Comparison of ENCODE assay signal across 33 mouse cellular contexts in the genomic region with DNA sequence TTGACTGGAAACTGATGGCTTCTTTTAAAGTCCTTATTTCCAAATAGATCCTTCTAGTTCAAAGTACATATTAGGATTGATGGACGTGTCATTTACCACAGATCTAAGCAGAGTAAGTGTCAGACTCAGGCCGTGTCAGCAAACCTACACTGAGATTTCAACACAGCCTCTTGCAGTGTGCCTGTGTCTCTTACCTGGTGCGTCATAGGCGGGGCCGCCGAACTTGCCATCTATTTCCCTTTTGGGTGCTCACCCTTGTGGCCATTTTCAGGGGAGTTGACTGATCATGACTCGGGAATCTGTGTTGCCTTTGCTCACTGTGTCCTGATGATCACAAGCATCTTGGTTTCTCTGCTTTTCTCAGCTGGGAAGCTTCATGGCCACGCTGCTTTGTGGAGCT. TPM values are rescaled to one million over a fixed set of nuclear protein-coding genes. Genes with fewer than 3 reads are reported as not detected.
DNase-seq lines count a peak whose midpoint lies in the region; ATAC-seq and TF ChIP-seq lines count a peak whose summit lies in the region.
"Had no signal": no experiment of that assay in that cellular context is flagged by ENCODE, and none has a peak within 500 bp of the region (broad histone marks: within the 10 kb centered on the region; RNA-seq: fewer than 3 reads in every experiment).

No protein-coding gene starts in this region.

- no peak overlapping the region for H3K4me3 ChIP-seq in kidney, embryonic 15.5 days (replicated peaks)
- no peak overlapping the region for H3K4me3 ChIP-seq in liver, embryonic 15.5 days (replicated peaks)
- no peak overlapping the region for H3K4me3 ChIP-seq in liver, embryonic 12.5 days
- no peak overlapping the region for H3K4me3 ChIP-seq in liver, postnatal 0 days (ENCODE audit: low read depth, low read length)
- H3K4me3 ChIP-seq: embryonic facial prominence, embryonic 10.5 days; embryonic facial prominence, embryonic 13.5 days; erythroblast, embryonic 14.5 days; forebrain, embryonic 12.5 days; forebrain, embryonic 15.5 days; heart, embryonic 10.5 days; heart, embryonic 13.5 days had no signal

- 0 out of 2 replicates have a peak, but pooled peaks have one; percentile 5 for ATAC-seq in kidney, embryonic 15.5 days (replicated peaks; ENCODE audit: low FRiP score)
- peak; percentile 47 for ATAC-seq in liver, embryonic 15.5 days (ENCODE audit: insufficient read depth)
- ATAC-seq in liver, embryonic 12.5 days: no peak
- ATAC-seq in liver, postnatal 0 days: peak; percentile 81
- ATAC-seq: forebrain, embryonic 15.5 days; hindbrain, postnatal 0 days; Patski had no signal

- peak; percentile 7; the same call in 1 of the 2 replicates for TF ChIP-seq CTCF in liver, postnatal 0 days (IDR thresholded peaks at IDR 0.05; ENCODE audit: low read depth)

- peaks cover 67% of the 10 kb centered on the region for H3K36me3 ChIP-seq in kidney, embryonic 15.5 days
- peaks cover 75% of the 10 kb centered on the region for H3K36me3 ChIP-seq in liver, embryonic 15.5 days (replicated peaks)
- peaks cover 82% of the 10 kb centered on the region for H3K36me3 ChIP-seq in liver, embryonic 12.5 days
- H3K36me3 ChIP-seq in liver, postnatal 0 days (replicated peaks; ENCODE audit: insufficient read depth, low read length): peaks cover 28% of the 10 kb centered on the region

- 0 out of 2 replicates have a peak, but pooled peaks cover 4% of the 10 kb centered on the region for H3K4me1 ChIP-seq in kidney, embryonic 15.5 days
- peaks cover 23% of the 10 kb centered on the region for H3K4me1 ChIP-seq in liver, embryonic 15.5 days (replicated peaks)
- H3K4me1 ChIP-seq in liver, embryonic 12.5 days: peaks cover 25% of the 10 kb centered on the region
- H3K4me1 ChIP-seq in liver, postnatal 0 days (ENCODE audit: insufficient read depth): no peaks in the 10 kb centered on the region
- H3K4me1 ChIP-seq: embryonic facial prominence, embryonic 10.5 days; embryonic facial prominence, embryonic 13.5 days; forebrain, embryonic 12.5 days; forebrain, embryonic 15.5 days; heart, embryonic 10.5 days; heart, embryonic 13.5 days had no signal

- 83% methylated on average over 8 of the region's 8 CpGs for WGBS in kidney, embryonic 15.5 days
- WGBS in liver, embryonic 15.5 days (ENCODE audit: insufficient replicate concordance): 75% methylated on average over 8 of the region's 8 CpGs
- WGBS in liver, embryonic 12.5 days (ENCODE audit: insufficient replicate concordance): 80% methylated on average over 8 of the region's 8 CpGs
- 67% methylated on average over 8 of the region's 8 CpGs for WGBS in liver, postnatal 0 days (ENCODE audit: insufficient replicate concordance)

- H3K4me2 ChIP-seq in kidney, embryonic 15.5 days: no peak overlapping the region
- H3K4me2 ChIP-seq in liver, embryonic 15.5 days: no peak overlapping the region
- H3K4me2 ChIP-seq in liver, embryonic 12.5 days: no peak overlapping the region
- peak overlapping the region; percentile 24; the same call in 1 of the 2 replicates for H3K4me2 ChIP-seq in liver, postnatal 0 days (ENCODE audit: low read depth, low read length)
- H3K4me2 ChIP-seq: embryonic facial prominence, embryonic 13.5 days; forebrain, embryonic 12.5 days; forebrain, embryonic 15.5 days; heart, embryonic 13.5 days; hindbrain, embryonic 14.5 days had no signal

- TF ChIP-seq EP300 in liver, postnatal 0 days (IDR thresholded peaks at IDR 0.05; ENCODE audit: low read depth): no peak; the same call in 1 of the 2 replicates

- H3K27me3 ChIP-seq in kidney, embryonic 15.5 days: no peaks in the 10 kb centered on the region
- no peaks in the 10 kb centered on the region for H3K27me3 ChIP-seq in liver, embryonic 15.5 days
- H3K27me3 ChIP-seq in liver, embryonic 12.5 days (replicated peaks): no peaks in the 10 kb centered on the region
- no peaks in the 10 kb centered on the region for H3K27me3 ChIP-seq in liver, postnatal 0 days (ENCODE audit: insufficient read depth, low read length)
- H3K27me3 ChIP-seq: embryonic facial prominence, embryonic 13.5 days; forebrain, embryonic 12.5 days; forebrain, embryonic 15.5 days; heart, embryonic 13.5 days; Patski had no signal

- DNase-seq in kidney, adult 9 months: no peak
- peak; percentile 51 for DNase-seq in liver, postnatal 0 days
- no peak for DNase-seq in right cerebral cortex, postnatal 14 days
- DNase-seq: adrenal gland, adult 2 months; adrenal gland, postnatal 14 days; cerebellum, adult 11-12 months; cerebellum, adult 8-10 months; cerebellum, postnatal 10 days; cerebellum, postnatal 36 days; embryo, embryonic 11 days; gastrocnemius, postnatal 25 days; heart, adult 18-20 months; heart, postnatal 14 days; heart, postnatal 4 days had no signal

- H3K27ac ChIP-seq in kidney, embryonic 15.5 days: no peak overlapping the region
- no peak overlapping the region for H3K27ac ChIP-seq in liver, embryonic 15.5 days (replicated peaks)
- H3K27ac ChIP-seq in liver, embryonic 12.5 days: no peak overlapping the region
- H3K27ac ChIP-seq in liver, postnatal 0 days (ENCODE audit: low read depth): 0 out of 2 replicates have a peak overlapping the region, but pooled peaks have one; percentile 26
- H3K27ac ChIP-seq: embryonic facial prominence, embryonic 10.5 days; embryonic facial prominence, embryonic 13.5 days; forebrain, embryonic 12.5 days; forebrain, embryonic 15.5 days; heart, embryonic 10.5 days; heart, embryonic 13.5 days; hindbrain, embryonic 14.5 days; hindbrain, postnatal 0 days had no signal

- no peaks in the 10 kb centered on the region for H3K9me3 ChIP-seq in kidney, embryonic 15.5 days (replicated peaks)
- H3K9me3 ChIP-seq in liver, embryonic 15.5 days (replicated peaks): no peaks in the 10 kb centered on the region
- H3K9me3 ChIP-seq in liver, embryonic 12.5 days (replicated peaks): no peaks in the 10 kb centered on the region
- no peaks in the 10 kb centered on the region for H3K9me3 ChIP-seq in liver, postnatal 0 days (ENCODE audit: low read length)
- H3K9me3 ChIP-seq: embryonic facial prominence, embryonic 10.5 days; embryonic facial prominence, embryonic 13.5 days; forebrain, embryonic 12.5 days; forebrain, embryonic 15.5 days; G1E; heart, embryonic 10.5 days; heart, embryonic 13.5 days had no signal

- H3K9ac ChIP-seq in kidney, embryonic 15.5 days: no peak overlapping the region
- H3K9ac ChIP-seq in liver, embryonic 15.5 days: no peak overlapping the region
- no peak overlapping the region for H3K9ac ChIP-seq in liver, embryonic 12.5 days
- no peak overlapping the region for H3K9ac ChIP-seq in liver, postnatal 0 days (replicated peaks)
- H3K9ac ChIP-seq: embryonic facial prominence, embryonic 13.5 days; forebrain, embryonic 12.5 days; forebrain, embryonic 15.5 days; heart, embryonic 13.5 days; hindbrain, embryonic 14.5 days had no signal

RNA-seq across cellular contexts. Expression of gene Batf3, which starts 14.4 kb away (rescaled TPM):
- 12.5 and 13.7 TPM in 2 replicates for polyA plus RNA-seq in kidney, embryonic 15.5 days (2015; fragmentation: Nextera tagmentation; extraction: Ambion mirVana)
- 1.9 and 2.0 TPM in 2 replicates for polyA plus RNA-seq in liver, embryonic 15.5 days (2015; fragmentation: Nextera tagmentation; extraction: Ambion mirVana)
- polyA plus RNA-seq in liver, embryonic 12.5 days (2016; fragmentation: Nextera tagmentation; extraction: Ambion mirVana): 2.6 and 3.7 TPM in 2 replicates
- polyA plus RNA-seq in liver, postnatal 0 days (2015; fragmentation: Nextera tagmentation; extraction: Ambion mirVana): 1.6 and 2.2 TPM in 2 replicates

RNA-seq across cellular contexts. Expression of gene Nsl1, which starts 20.4 kb away (rescaled TPM):
- polyA plus RNA-seq in kidney, embryonic 15.5 days (2015; fragmentation: Nextera tagmentation; extraction: Ambion mirVana): 22.1 and 23.1 TPM in 2 replicates
- polyA plus RNA-seq in liver, embryonic 15.5 days (2015; fragmentation: Nextera tagmentation; extraction: Ambion mirVana): 14.3 and 14.6 TPM in 2 replicates
- polyA plus RNA-seq in liver, embryonic 12.5 days (2016; fragmentation: Nextera tagmentation; extraction: Ambion mirVana): 22.0 and 24.2 TPM in 2 replicates
- 5.2 and 5.7 TPM in 2 replicates for polyA plus RNA-seq in liver, postnatal 0 days (2015; fragmentation: Nextera tagmentation; extraction: Ambion mirVana)

RNA-seq across cellular contexts. Expression of gene Tatdn3, which starts 20.5 kb away (rescaled TPM):
- polyA plus RNA-seq in kidney, embryonic 15.5 days (2015; fragmentation: Nextera tagmentation; extraction: Ambion mirVana): 12.8 and 13.8 TPM in 2 replicates
- 5.6 and 6.7 TPM in 2 replicates for polyA plus RNA-seq in liver, embryonic 15.5 days (2015; fragmentation: Nextera tagmentation; extraction: Ambion mirVana)
- polyA plus RNA-seq in liver, embryonic 12.5 days (2016; fragmentation: Nextera tagmentation; extraction: Ambion mirVana): 8.9 and 9.8 TPM in 2 replicates
- 6.0 and 6.5 TPM in 2 replicates for polyA plus RNA-seq in liver, postnatal 0 days (2015; fragmentation: Nextera tagmentation; extraction: Ambion mirVana)

RNA-seq across cellular contexts. Expression of gene Spata45, which starts 46.8 kb away (rescaled TPM):
- not detected in 2 replicates for polyA plus RNA-seq in kidney, embryonic 15.5 days (2015; fragmentation: Nextera tagmentation; extraction: Ambion mirVana)
- not detected in 2 replicates for polyA plus RNA-seq in liver, embryonic 15.5 days (2015; fragmentation: Nextera tagmentation; extraction: Ambion mirVana)
- polyA plus RNA-seq in liver, embryonic 12.5 days (2016; fragmentation: Nextera tagmentation; extraction: Ambion mirVana): not detected in 2 replicates
- 0.49 TPM in 1 of 2 replicates, not detected in the other for polyA plus RNA-seq in liver, postnatal 0 days (2015; fragmentation: Nextera tagmentation; extraction: Ambion mirVana)
- polyA plus RNA-seq: adrenal gland, adult 2 months; brain, embryonic 14.5 days; cortical plate, adult 2 months; embryonic facial prominence, embryonic 10.5 days; embryonic facial prominence, embryonic 13.5 days; erythroblast, embryonic 14.5 days; forebrain, embryonic 12.5 days; forebrain, embryonic 15.5 days; G1E; gonadal fat pad, adult 2 months; heart, embryonic 10.5 days; heart, embryonic 13.5 days; heart, embryonic 16.5 days; hindbrain, embryonic 11.5 days; hindbrain, embryonic 14.5 days; hindbrain, postnatal 0 days; Patski had no signal

RNA-seq across cellular contexts. Expression of gene Flvcr1, which starts 57.3 kb away (rescaled TPM):
- 6.7 and 7.1 TPM in 2 replicates for polyA plus RNA-seq in kidney, embryonic 15.5 days (2015; fragmentation: Nextera tagmentation; extraction: Ambion mirVana)
- polyA plus RNA-seq in liver, embryonic 15.5 days (2015; fragmentation: Nextera tagmentation; extraction: Ambion mirVana): 2.5 and 3.4 TPM in 2 replicates
- polyA plus RNA-seq in liver, embryonic 12.5 days (2016; fragmentation: Nextera tagmentation; extraction: Ambion mirVana): 7.5 and 7.6 TPM in 2 replicates
- polyA plus RNA-seq in liver, postnatal 0 days (2015; fragmentation: Nextera tagmentation; extraction: Ambion mirVana): 2.6 and 3.0 TPM in 2 replicates
